Mouse (Mus musculus): ENCODE results near the gene Pip5k1b.

DNA sequence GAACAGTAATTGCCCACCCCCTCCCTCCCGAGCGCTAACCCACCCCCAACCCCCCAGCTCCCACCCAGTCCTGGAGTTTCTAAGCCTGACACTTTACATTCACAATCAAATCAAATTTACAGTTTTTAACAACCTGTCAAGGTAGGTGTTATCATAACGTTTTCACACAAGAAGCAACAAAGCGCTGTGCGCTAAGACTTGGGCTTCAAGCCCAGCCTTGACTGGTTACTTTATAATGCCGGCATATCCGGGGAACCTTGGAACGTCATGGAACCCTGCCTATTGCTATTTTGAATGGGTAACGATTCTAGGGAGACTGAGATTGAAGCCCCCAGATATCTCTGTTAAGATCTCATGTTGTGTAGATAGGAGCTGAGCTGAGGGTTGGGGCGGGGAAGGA lies 237.5 kb downstream of the Pip5k1b start:
- TF ChIP-seq GATA1 (IDR thresholded peaks at IDR 0.05; ENCODE audit: low read length) (no peak), TAL1 (IDR thresholded peaks at IDR 0.05; ENCODE audit: low read length) (no peak)
